Mouse (Mus musculus) liver, postnatal 0 days (tissue): Measurements from ENCODE around the gene Arfgap3.

ENCODE experiments used
- CTCF ChIP-seq: sonication (generic); IDR thresholded peaks from 2 replicates; pipeline ENCODE4 v1.5.1; 2016; ENCODE audit warnings: antibody characterized with exemption, low read depth
- EP300 ChIP-seq: IDR thresholded peaks from 2 replicates; pipeline ENCODE4 v1.6.1; 2016; ENCODE audit warnings: antibody characterized with exemption, low read depth, mild to moderate bottlenecking

DNA sequence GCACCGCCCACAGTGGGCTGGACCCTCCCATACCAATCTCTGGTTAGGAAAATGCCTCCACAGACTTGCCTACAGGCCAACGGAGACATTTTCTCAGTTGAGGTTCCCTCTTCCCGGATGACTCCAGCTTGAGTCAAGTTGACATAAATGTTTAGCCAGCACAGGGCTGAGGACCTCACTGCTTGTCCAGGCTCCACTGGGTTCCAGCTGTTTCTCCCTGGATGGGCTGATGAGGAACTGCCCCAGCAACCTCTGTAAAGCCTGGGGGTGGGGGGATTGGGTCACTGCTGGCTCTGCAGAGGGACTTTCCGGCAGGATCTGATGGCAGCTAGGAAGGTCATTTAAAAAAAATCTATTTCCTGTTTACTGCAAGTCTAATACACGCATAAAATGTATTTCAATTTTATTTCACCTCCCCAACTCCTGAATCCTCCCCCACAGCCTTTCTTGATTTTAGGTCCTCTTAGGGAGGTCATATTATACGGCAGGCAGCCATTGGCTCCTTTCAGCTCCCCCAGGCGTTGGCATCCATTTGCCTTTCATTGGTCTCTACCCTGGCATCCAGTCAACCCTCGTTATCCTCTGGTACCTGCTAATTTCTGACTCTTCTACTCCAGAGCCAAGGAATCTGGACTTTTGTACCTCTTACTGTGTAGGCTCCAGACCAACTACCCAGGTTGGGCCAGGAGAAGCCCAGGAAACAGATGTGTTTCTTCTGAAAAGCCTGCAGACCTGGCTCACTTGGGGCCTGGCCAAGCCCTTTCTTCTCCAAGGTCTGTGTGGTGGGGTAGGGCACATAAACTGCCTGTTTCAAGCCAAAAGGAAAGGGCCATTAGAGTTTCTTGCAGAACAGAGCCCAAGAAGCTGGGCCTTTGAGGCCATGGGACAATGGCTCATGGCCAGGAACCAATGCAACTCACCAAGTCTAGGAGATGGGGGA is 56.1 kb downstream of the Arfgap3 start:
- TF ChIP-seq CTCF (no peak), EP300 (no peak)
